Mouse (Mus musculus): ENCODE data around the gene Rprd1b.

Rprd1b gene

GRCm38 (mm10) chr2:158169771-158170170 is 141.5 kb downstream of the Rprd1b start:
- no peak for DNase-seq (ENCODE audit: extremely low spot score, low spot score)

DNA sequence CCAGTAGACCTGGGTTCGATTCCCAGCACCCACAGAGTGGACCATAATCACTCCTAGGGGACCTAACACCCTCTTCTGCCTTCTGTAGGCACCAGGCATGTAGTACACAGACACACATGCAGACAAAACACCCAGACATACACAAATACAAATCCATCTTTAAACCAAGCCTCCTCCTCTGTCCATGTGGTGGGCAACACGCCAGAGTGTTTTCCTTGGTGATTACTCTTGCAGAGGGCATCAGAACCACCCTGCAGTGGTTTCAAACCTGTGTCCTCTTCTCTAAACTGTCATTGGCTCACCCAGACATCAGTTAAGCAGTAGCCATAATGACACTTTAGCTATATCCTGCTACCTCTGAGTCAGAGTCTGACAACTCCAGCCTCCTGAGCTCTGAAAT is 142.1 kb downstream of the Rprd1b start:
- no peak for DNase-seq (ENCODE audit: extremely low spot score, low spot score)

GRCm38 (mm10) chr2:158174438-158174837 is 146.1 kb downstream of the Rprd1b start:
- no peak for DNase-seq (ENCODE audit: extremely low spot score, low spot score)

DNA sequence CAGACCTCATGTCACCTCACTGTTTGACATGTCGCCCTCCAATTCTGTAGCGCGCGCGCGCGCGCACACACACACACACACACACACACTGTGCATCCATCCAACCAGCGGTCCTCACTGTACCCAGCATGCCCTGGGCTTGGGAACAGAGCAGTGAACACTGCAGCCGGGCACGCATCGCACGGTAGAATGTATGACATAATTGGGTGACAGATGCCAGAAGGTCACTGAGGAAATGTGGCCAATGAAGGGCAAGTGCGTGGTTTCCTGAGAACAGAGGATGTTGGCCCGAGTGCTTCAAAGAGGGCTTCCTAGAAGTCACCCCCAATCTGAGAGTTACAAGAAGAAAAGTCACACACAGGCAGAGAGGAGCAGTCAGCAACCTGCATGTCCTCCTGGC is 146.7 kb downstream of the Rprd1b start:
- no peak for DNase-seq (ENCODE audit: extremely low spot score, low spot score)

DNA sequence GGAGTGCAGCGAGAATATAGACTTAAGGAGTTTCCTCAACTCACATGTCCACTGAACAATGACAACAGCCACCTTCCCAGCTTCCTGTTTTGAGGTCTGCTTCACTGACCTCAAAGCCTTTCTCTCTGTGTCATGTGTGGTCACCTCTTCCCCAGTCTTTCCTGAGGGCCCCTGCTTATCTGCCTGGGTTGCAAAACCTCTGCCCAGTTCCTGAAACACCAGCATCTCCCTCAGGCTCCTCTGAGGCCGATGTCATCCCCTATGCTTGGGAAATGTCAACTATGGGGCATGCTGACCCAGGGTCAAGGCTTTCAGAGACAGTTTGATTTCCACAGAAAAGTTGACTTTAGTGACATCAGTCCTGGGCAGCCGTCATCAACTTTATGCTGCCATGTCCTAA is 147.1 kb downstream of the Rprd1b start:
- DNase-seq (ENCODE audit: extremely low spot score, low spot score), result no peak

DNA sequence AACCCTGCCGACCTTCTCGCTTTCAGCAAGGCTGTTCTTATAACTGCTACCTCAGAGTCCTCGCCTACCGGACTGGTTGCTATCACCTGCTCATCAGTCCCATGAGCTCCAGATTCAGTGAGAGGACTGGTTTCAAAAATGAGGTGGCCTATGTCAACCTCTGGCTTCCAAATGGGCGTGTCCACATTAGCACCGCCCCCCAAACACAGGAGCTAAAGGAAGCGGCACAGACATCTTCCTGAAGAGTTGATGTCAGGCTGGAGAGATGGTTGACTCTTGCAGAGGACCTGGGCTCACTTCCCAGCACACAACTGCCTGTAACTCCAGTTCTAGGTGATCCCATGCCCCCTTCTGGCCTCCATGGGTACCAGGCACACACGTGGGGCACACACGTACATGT is 148.5 kb downstream of the Rprd1b start:
- no peak for DNase-seq (ENCODE audit: extremely low spot score, low spot score)

GRCm38 (mm10) chr2:158177574-158177973 is 149.3 kb downstream of the Rprd1b start:
- DNase-seq (ENCODE audit: extremely low spot score, low spot score), result no peak

DNA sequence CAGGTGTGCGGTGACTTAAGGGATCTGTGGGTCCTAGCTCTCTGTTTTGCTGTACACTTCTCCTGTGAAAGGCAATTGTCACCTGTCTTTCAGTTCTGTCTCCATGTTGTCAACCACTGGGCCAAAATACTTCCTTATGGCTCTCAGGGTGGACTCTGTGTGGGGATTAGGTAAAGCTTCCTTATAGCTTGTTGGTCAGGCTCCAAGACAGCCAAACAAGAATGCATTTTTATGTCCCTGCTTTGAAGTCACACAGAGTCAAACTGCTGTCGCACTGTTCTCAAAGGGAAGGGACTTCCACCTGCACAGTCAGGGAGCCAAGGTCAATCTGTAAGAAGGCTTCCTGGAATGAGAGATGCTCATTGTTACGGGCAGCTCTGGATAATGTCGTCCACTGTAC is 149.8 kb downstream of the Rprd1b start:
- no peak for DNase-seq (ENCODE audit: extremely low spot score, low spot score)

GRCm38 (mm10) chr2:158178696-158179369 is 150.5 kb downstream of the Rprd1b start:
- peak; percentile 79 for DNase-seq (ENCODE audit: extremely low spot score, low spot score)

GRCm38 (mm10) chr2:158179370-158180111 is 151.2 kb downstream of the Rprd1b start:
- DNase-seq (ENCODE audit: extremely low spot score, low spot score), result no peak

- peak; percentile 75 for DNase-seq (ENCODE audit: extremely low spot score, low spot score)
These were observed 152.5 kb downstream of the Rprd1b start for GRCm38 (mm10) chr2:158180797-158181196.
